Mouse (Mus musculus): ENCODE data around the gene 1810010H24Rik. TPM values are rescaled to one million over a fixed set of nuclear protein-coding genes. Genes with fewer than 3 reads are reported as not detected.
A peak's percentile ranks its signal among the peaks of the same experiment; 100 is the strongest.
"Not testable (repeated sequence)": the region's sequence is repeated elsewhere in the genome, so short reads cannot be mapped to it uniquely, and the experiment has no call there.

1810010H24Rik gene
- 2.5 and 2.6 TPM in 2 replicates for polyA plus RNA-seq (2014; fragmentation: Nextera tagmentation; extraction: Ambion mirVana)

- Histone ChIP-seq H3K36me3 (ENCODE audit: control insufficient read depth, insufficient read depth, low read length) (no peaks in the 10 kb centered on the region), H3K9ac (replicated peaks; ENCODE audit: low read depth, low read length) (peak within 1 kb of the TSS; percentile 45; the same call in 1 of the 2 replicates), H3K27me3 (ENCODE audit: control insufficient read depth, insufficient read depth, low read length) (no peaks in the 10 kb centered on the region), H3K4me1 (ENCODE audit: control insufficient read depth, insufficient read depth, low read length) (peaks cover 11% of the 10 kb centered on the region; the same call in 1 of the 2 replicates), H3K4me2 (replicated peaks; ENCODE audit: low read depth, low read length) (peak within 1 kb of the TSS; percentile 93), H3K27ac (ENCODE audit: low read length) (no peak within 1 kb of the TSS), H3K4me3 (ENCODE audit: low read depth, low read length) (peak within 1 kb of the TSS; percentile 48), H3K9me3 (ENCODE audit: control insufficient read depth, low read depth, low read length) (no peaks in the 10 kb centered on the region)
- ATAC-seq (ENCODE audit: insufficient number of reproducible peaks, insufficient read depth, low FRiP score, low read depth), result no peak
- WGBS, result 2% methylated on average over 45 of the region's 45 CpGs
Measured at GRCm38 (mm10) chr11:107025411-107026321, at the start of gene 1810010H24Rik. 1810010H24Rik (plus strand) TSS chr11:107025681.

- Histone ChIP-seq H3K9ac (replicated peaks; ENCODE audit: low read depth, low read length) (no peak overlapping the region), H3K27me3 (ENCODE audit: control insufficient read depth, insufficient read depth, low read length) (no peaks in the 10 kb centered on the region), H3K27ac (ENCODE audit: low read length) (no peak overlapping the region), H3K4me2 (replicated peaks; ENCODE audit: low read depth, low read length) (no peak overlapping the region), H3K36me3 (ENCODE audit: control insufficient read depth, insufficient read depth, low read length) (no peaks in the 10 kb centered on the region), H3K4me3 (ENCODE audit: low read depth, low read length) (no peak overlapping the region), H3K4me1 (ENCODE audit: control insufficient read depth, insufficient read depth, low read length) (0 out of 2 replicates have a peak, but pooled peaks cover 3% of the 10 kb centered on the region), H3K9me3 (ENCODE audit: control insufficient read depth, low read depth, low read length) (no peaks in the 10 kb centered on the region)
- no peak for ATAC-seq (ENCODE audit: insufficient number of reproducible peaks, insufficient read depth, low FRiP score, low read depth)
- WGBS, result 81% methylated on average over 8 of the region's 8 CpGs
Measured at GRCm38 (mm10) chr11:106976194-106976593, 49.3 kb upstream of the 1810010H24Rik start.

GRCm38 (mm10) chr11:106980455-106980854 is 45.0 kb upstream of the 1810010H24Rik start:
- peaks cover 5% of the 10 kb centered on the region; the same call in 1 of the 2 replicates for H3K4me1 ChIP-seq (ENCODE audit: control insufficient read depth, insufficient read depth, low read length)
- no peak overlapping the region for H3K9ac ChIP-seq (replicated peaks; ENCODE audit: low read depth, low read length)
- WGBS, result 25% methylated on average over 7 of the region's 7 CpGs
- no peak overlapping the region for H3K4me2 ChIP-seq (replicated peaks; ENCODE audit: low read depth, low read length)
- H3K4me3 ChIP-seq (ENCODE audit: low read depth, low read length), result no peak overlapping the region
- H3K27ac ChIP-seq (ENCODE audit: low read length), result no peak overlapping the region
- ATAC-seq (ENCODE audit: insufficient number of reproducible peaks, insufficient read depth, low FRiP score, low read depth), result no peak
- H3K9me3 ChIP-seq (ENCODE audit: control insufficient read depth, low read depth, low read length), result no peaks in the 10 kb centered on the region
- no peaks in the 10 kb centered on the region for H3K27me3 ChIP-seq (ENCODE audit: control insufficient read depth, insufficient read depth, low read length)
- H3K36me3 ChIP-seq (ENCODE audit: control insufficient read depth, insufficient read depth, low read length), result 0 out of 2 replicates have a peak, but pooled peaks cover 2% of the 10 kb centered on the region

GRCm38 (mm10) chr11:106981787-106982186 is 43.7 kb upstream of the 1810010H24Rik start:
- H3K9ac ChIP-seq (replicated peaks; ENCODE audit: low read depth, low read length), result no peak overlapping the region
- H3K4me3 ChIP-seq (ENCODE audit: low read depth, low read length), result no peak overlapping the region
- H3K27me3 ChIP-seq (ENCODE audit: control insufficient read depth, insufficient read depth, low read length), result no peaks in the 10 kb centered on the region
- 67% methylated on average over 1 of the region's 1 CpGs for WGBS
- no peaks in the 10 kb centered on the region for H3K9me3 ChIP-seq (ENCODE audit: control insufficient read depth, low read depth, low read length)
- H3K4me2 ChIP-seq (replicated peaks; ENCODE audit: low read depth, low read length), result no peak overlapping the region
- H3K27ac ChIP-seq (ENCODE audit: low read length), result no peak overlapping the region
- H3K36me3 ChIP-seq (ENCODE audit: control insufficient read depth, insufficient read depth, low read length), result peaks cover 2% of the 10 kb centered on the region; the same call in 1 of the 2 replicates
- peaks cover 2% of the 10 kb centered on the region; the same call in 1 of the 2 replicates for H3K4me1 ChIP-seq (ENCODE audit: control insufficient read depth, insufficient read depth, low read length)
- ATAC-seq (ENCODE audit: insufficient number of reproducible peaks, insufficient read depth, low FRiP score, low read depth), result no peak

GRCm38 (mm10) chr11:106982351-106982750 is 43.1 kb upstream of the 1810010H24Rik start:
- no peak overlapping the region for H3K4me2 ChIP-seq (replicated peaks; ENCODE audit: low read depth, low read length)
- H3K4me3 ChIP-seq (ENCODE audit: low read depth, low read length), result no peak overlapping the region
- no peaks in the 10 kb centered on the region for H3K27me3 ChIP-seq (ENCODE audit: control insufficient read depth, insufficient read depth, low read length)
- 27% methylated on average over 5 of the region's 5 CpGs for WGBS
- ATAC-seq (ENCODE audit: insufficient number of reproducible peaks, insufficient read depth, low FRiP score, low read depth), result no peak
- H3K9me3 ChIP-seq (ENCODE audit: control insufficient read depth, low read depth, low read length), result no peaks in the 10 kb centered on the region
- peaks cover 2% of the 10 kb centered on the region; the same call in 1 of the 2 replicates for H3K4me1 ChIP-seq (ENCODE audit: control insufficient read depth, insufficient read depth, low read length)
- no peak overlapping the region for H3K27ac ChIP-seq (ENCODE audit: low read length)
- peaks cover 3% of the 10 kb centered on the region; the same call in 1 of the 2 replicates for H3K36me3 ChIP-seq (ENCODE audit: control insufficient read depth, insufficient read depth, low read length)
- H3K9ac ChIP-seq (replicated peaks; ENCODE audit: low read depth, low read length), result no peak overlapping the region

- not testable (repeated sequence) for H3K4me2 ChIP-seq (replicated peaks; ENCODE audit: low read depth, low read length); H3K4me1 ChIP-seq (ENCODE audit: control insufficient read depth, insufficient read depth, low read length); H3K27me3 ChIP-seq (ENCODE audit: control insufficient read depth, insufficient read depth, low read length); H3K9ac ChIP-seq (replicated peaks; ENCODE audit: low read depth, low read length); H3K4me3 ChIP-seq (ENCODE audit: low read depth, low read length); H3K9me3 ChIP-seq (ENCODE audit: control insufficient read depth, low read depth, low read length); H3K27ac ChIP-seq (ENCODE audit: low read length); ATAC-seq (ENCODE audit: insufficient number of reproducible peaks, insufficient read depth, low FRiP score, low read depth)
- peaks cover 29% of the 10 kb centered on the region for H3K36me3 ChIP-seq (ENCODE audit: control insufficient read depth, insufficient read depth, low read length)
- 84% methylated on average over 9 of the region's 9 CpGs for WGBS
Measured at GRCm38 (mm10) chr11:106985979-106986604, 39.4 kb upstream of the 1810010H24Rik start.

GRCm38 (mm10) chr11:106987384-106987783 is 38.1 kb upstream of the 1810010H24Rik start:
- ATAC-seq (ENCODE audit: insufficient number of reproducible peaks, insufficient read depth, low FRiP score, low read depth), result no peak
- no peak overlapping the region for H3K4me2 ChIP-seq (replicated peaks; ENCODE audit: low read depth, low read length)
- no peak overlapping the region for H3K9ac ChIP-seq (replicated peaks; ENCODE audit: low read depth, low read length)
- H3K4me1 ChIP-seq (ENCODE audit: control insufficient read depth, insufficient read depth, low read length), result no peaks in the 10 kb centered on the region
- no peaks in the 10 kb centered on the region for H3K27me3 ChIP-seq (ENCODE audit: control insufficient read depth, insufficient read depth, low read length)
- WGBS, result 87% methylated on average over 2 of the region's 2 CpGs
- H3K9me3 ChIP-seq (ENCODE audit: control insufficient read depth, low read depth, low read length), result no peaks in the 10 kb centered on the region
- peaks cover 39% of the 10 kb centered on the region for H3K36me3 ChIP-seq (ENCODE audit: control insufficient read depth, insufficient read depth, low read length)
- no peak overlapping the region for H3K27ac ChIP-seq (ENCODE audit: low read length)
- no peak overlapping the region for H3K4me3 ChIP-seq (ENCODE audit: low read depth, low read length)

- Histone ChIP-seq H3K9ac (replicated peaks; ENCODE audit: low read depth, low read length) (no peak overlapping the region), H3K4me2 (replicated peaks; ENCODE audit: low read depth, low read length) (no peak overlapping the region), H3K4me1 (ENCODE audit: control insufficient read depth, insufficient read depth, low read length) (0 out of 2 replicates have a peak, but pooled peaks cover 3% of the 10 kb centered on the region), H3K9me3 (ENCODE audit: control insufficient read depth, low read depth, low read length) (no peaks in the 10 kb centered on the region), H3K27ac (ENCODE audit: low read length) (no peak overlapping the region), H3K27me3 (ENCODE audit: control insufficient read depth, insufficient read depth, low read length) (no peaks in the 10 kb centered on the region), H3K4me3 (ENCODE audit: low read depth, low read length) (no peak overlapping the region), H3K36me3 (ENCODE audit: control insufficient read depth, insufficient read depth, low read length) (peaks cover 56% of the 10 kb centered on the region)
- 65% methylated on average over 3 of the region's 3 CpGs for WGBS
- ATAC-seq (ENCODE audit: insufficient number of reproducible peaks, insufficient read depth, low FRiP score, low read depth), result no peak
Measured at GRCm38 (mm10) chr11:106994246-106995085, 31.0 kb upstream of the 1810010H24Rik start.

Measured in stomach, embryonic 14.5 days (tissue).